Mouse (Mus musculus): ENCODE measurements around the gene Alpl.

Alpl gene

DNA sequence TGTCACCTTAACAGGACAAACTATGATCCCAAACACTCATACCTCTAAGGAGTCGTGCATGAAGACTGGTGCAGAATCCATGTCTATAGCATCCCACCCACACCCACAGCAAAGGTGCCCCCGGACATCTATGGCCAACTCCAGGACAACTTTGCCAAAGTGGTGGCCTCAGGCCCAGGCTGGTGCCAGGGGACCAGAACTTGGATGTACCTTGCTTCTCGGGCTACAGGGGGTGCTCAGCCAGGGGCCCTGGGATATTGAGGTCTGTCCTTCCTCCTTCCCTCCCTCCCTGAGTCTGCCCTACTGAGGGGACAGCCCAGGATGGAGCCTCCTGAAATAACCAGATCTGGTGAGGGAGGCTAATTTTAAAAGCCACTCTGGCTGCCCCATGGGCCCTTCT is 63.8 kb downstream of the Alpl start:
- no peak for DNase-seq

DNA sequence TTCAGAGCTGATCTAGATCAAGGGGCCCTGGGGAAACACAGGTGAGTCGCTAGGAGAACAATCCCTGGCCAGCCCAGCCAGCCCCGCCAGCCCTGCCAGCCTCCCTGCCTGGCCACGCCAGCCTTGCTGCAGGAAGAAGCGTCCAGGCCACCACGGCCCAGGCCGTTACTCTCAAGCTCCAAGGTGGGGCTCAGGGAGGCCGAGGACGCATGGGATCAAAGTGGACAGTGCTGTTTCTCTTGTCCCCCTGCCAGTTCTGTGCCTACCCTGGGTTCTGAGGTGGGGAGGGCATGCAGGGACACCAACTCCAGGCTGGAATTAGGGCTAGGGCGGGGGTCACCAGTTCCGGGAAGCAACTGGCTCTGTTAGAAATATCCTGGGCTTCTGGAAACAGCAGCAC is 64.3 kb downstream of the Alpl start:
- no peak for DNase-seq

DNA sequence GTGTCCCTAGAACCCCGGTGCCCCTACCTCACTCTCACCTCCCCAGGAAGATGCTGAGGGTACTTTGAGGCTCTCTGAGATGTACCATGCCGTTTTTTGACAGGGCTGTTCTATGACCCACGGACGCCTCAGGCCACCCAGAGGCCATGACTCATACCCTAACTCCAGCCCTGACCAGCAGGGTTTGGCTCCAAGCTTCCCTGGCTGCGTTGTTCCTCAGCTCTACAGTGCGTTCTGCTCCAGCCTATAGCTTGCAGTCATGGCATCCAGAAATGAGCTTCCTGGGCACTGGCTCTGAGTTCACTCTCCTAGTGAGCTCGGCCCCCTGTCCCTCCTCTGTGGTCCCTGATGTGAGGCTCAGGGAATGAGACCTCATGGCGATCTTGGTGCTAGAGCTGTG is 65.4 kb downstream of the Alpl start:
- DNase-seq, result no peak

DNA sequence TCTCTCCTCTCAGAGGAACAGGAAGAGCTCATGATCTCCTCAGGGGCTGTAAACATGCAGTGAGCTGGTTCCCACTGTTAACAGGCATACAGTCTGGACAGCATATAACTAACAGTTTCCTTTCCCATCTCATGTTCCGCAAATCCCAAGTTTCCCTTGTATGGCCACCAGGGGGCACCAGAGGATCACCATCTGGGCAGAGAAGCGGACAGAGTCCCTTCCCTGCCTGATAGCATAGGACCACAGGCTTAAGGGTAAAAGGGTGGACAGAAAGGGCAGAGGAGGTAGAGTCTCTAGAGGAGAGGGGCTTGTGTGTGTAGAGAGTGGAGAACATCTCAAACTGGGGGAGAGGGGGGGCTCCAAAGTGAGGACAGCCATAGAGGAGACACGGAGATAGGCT is 66.0 kb downstream of the Alpl start:
- DNase-seq, result peak; percentile 89

DNA sequence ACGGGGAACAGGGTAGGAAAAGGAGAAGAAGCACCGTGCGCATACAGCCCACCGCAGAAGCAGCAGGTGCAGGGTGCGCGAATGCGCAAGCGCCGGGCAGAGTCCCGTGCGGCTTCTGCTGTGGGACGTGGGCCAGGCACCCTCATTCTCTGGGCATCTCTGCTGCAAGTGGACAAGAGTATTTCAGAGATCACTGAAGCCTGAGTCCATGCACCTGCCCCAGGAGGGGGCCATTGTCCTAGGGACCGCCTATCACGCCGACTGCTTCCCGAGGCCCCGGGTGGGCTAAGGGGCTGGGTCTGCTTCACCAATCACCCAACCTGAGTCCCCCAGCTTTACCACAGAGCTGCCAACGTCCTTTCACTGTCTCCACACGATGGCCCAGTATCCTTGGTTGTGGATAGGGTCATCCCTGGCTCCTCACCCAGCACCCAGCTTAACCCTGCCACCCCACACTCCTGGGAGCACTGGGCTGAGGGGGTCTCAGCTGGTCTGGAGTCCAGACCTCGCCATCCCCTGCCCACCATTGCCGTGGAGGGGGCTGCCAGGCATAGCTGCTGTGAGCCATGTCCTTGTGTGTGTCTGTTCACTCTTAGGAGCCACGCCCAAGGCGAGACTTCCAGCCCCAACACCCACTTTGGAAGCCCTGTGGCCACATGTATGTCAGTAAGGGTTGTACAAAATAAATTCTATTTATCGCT is 66.9 kb downstream of the Alpl start:
- DNase-seq, result no peak

DNA sequence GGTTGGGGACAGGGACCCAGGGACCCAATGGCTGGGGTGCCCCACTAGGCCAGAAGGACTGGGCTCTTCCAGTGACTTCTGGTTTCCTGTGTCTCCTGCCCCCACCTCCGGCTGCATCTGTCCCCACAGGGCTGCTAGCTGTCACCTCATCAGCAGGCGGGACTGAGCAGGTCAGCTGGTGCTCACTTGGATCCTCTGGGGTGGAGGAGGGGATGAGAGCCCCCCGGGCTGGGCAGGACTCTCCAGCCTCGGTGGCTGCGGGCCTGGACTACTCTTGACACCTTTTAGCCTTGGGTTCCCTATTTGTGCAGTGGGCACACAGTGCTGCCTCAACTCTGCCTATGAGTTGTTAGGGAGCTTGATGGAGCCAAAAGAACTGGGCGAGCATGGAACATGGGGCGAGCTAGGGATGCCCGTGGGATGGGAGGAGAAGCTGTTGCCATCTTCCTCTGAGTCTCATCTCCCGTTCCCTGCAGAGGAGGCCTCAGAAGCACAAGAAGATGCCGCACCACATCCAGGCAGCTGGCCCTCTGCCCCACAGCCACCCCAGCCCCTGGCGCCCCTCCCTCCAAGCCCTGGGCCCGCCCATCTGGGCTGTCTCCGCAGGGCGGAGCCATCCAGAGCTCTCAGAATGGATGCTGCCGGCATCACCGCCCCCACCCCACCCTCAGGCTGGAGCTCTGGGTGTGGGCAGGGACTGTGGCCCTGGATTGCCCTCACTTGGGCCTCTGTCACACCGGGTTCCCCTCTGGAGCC is 67.6 kb downstream of the Alpl start:
- DNase-seq, result peak; percentile 75

DNA sequence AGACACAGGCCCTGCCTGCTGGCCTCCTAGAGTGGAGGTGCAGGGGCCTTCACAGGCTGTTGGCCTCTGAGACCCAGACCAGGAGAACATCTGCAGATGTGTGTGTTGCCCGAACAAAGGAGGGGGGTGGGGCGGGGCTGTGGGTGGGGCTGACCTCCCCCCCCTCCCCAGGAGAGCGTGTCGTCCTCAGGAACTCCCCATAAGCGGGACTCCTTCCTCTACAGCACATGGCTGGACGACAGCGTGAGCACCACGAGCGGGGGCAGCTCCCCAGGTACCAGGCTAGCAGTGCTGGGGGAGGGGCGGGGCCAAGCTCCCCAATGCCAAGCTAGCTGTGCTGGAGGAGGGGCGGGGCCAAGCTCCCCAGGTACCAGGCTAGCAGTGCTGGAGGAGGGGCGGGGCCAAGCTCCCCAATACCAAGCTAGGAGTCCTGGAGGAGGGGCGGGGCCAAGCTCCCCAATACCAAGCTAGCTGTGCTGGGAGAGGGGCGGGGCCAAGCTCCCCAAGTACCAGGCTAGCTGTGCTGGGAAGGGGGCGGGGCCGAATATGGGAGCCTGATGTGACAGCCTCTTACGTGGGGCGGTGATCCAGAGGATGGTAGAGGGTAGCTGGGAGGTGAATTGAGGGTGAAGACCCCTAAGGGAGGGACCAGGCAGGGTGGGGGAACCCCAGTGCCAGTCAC is 68.5 kb downstream of the Alpl start:
- peak; percentile 80 for DNase-seq

DNA sequence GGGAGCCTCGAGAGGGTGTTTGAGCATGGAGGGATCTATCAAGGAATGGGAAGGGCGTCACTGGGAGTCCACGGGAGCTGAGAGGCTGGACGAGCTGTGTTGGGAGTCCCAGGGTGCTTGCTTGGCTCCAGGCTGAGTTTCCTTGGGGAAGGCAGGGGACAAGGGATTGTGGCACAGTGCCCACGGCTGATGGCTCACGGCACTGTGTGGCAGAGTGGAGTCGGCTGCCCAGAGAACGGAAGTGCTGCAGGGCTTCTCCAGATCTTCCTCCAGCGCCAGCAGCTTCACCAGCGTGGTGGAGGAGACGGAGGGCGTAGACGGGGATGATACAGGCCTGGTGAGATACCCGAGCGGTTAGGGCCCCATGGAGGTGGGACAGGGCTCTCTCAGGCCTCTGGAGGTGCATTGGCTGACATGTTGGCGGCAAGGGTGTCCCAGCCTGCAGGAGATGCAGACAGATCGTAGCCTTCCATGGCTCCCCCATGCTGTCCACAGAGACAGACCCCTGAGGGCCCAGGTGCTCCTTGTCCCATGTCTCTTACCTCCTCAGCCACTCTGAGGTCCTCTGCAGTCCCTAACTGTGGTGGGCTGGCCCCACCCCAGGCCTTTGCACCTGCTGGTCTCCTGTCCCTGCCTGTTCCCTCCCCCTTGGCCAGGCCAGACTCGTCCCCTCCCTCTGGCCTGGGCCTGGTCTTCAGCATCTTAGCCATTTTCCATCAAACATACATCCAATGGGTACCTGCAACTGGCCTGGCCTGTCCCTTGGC is 69.3 kb downstream of the Alpl start:
- no peak for DNase-seq

DNA sequence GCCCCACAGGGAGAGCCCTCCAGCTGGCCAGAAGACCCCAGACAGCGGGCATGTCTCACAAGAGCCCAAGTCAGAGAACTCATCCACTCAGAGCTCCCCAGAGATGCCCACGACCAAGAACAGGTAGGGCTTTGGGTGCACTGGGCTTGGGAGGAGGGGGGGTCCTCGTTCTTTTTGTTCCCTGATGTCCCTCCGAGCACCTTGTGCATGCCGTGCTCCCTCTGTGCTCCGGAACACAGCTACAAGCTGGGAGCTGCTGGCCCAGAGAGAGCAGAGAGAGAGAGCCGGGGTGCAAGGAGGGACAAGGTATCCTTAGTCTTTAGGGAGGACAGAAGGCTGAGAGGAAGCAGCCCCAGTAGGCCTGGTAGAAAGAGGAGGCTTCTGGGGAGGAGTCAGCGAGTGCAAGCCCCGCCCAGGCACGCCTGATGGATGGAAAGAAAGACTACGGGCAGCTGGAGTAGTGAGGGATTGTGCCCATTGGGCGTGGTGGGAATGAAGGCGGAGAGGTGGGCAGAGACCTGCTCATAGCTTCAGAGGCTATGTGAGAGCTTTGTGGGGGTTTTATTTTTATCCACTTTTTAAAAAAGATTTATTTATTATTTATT is 70.5 kb downstream of the Alpl start:
- DNase-seq, result no peak

DNA sequence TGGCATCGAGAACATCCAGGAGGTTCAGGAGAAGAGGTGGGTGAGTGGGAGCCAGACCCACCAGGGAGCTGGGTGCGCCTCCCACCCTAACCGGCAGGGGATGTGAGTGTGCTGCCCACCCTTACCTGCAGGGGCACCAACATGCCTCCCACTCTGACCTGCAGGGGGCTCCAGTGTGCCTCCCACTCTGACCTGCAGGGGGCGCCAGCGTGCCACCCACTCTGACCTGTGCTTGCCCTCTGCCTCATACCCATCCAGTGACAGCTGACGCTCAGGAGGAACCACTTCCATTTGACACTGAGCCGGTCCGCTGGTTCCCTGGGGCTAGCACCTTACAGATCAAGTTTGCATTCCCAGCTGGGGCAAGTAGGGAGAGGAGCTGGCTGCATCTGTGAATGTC is 71.4 kb downstream of the Alpl start:
- no peak for DNase-seq

DNA sequence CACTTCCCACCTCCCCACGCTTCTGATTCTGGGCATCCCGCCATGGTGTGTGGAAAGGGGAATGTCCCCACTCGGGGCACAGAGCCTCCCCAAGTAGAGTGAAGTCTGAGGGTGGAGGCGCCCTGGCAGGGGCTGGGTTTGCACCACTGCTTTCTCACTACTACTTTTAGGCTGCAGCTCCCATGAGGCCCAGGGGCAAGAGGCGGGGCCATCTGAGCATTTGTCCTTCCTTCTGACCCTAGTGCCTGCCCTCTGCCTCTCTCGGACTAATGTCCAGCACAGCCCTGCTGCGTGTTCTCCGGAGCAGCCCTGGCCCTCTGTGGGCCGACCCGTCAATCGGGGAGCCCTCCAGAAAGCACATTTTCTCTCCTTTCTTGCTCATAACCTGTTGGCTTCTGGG is 72.0 kb downstream of the Alpl start:
- DNase-seq, result no peak

DNA sequence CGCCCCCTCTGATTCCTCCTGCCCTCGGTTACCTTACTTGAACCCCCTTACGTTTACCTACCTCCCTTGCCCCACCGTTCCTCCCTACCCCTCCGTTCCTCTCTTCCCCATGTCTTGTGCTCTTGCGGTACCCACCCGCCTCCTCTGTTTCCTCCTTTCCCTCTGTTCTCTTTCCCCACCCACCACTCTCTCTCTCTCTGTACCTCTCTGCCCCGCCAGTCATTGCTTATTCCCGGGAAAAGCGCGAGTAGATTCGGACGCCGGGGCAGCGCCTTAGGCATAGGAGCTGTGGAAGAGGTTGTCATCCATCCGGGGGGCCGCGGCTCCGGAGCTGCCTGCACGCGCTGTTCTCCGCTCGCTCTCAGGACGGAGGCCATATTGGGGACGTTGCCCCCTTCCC is 72.7 kb downstream of the Alpl start:
- no peak for DNase-seq

DNA sequence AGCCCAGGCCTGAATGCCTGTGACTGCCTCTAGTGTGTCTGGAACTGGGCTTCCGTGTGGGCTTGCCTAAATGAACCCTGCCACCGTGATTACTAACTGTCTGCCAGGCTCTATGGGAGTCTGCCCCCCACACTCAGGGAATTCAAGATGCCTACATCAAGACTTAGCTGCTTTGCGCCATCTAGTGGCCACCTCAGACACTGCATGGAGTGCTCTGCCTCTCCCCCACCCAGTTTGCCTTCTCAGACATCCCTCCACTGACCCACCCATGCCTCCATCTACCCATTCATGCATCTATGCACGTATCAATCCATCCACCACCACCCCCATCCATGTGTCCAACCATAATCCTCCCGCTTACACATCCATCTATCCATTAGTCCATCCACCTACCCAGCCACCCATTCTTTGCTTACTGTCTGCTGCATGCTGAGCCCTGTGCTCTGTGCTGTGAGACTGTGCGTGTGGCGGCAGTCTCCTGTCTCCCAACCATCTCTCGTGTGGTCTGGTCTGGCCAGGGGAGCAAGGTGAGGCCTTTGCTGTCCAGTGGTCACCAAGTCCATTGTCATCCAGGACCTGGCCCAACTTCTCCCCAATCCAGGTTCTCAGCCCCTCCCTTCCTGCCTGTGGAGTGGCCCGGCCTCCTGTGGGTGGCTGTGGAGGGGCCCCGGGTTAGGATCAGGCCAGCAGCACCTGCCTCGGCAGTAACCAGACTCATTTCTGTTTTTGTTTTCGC is 73.3 kb downstream of the Alpl start:
- peak; percentile 86 for DNase-seq

DNA sequence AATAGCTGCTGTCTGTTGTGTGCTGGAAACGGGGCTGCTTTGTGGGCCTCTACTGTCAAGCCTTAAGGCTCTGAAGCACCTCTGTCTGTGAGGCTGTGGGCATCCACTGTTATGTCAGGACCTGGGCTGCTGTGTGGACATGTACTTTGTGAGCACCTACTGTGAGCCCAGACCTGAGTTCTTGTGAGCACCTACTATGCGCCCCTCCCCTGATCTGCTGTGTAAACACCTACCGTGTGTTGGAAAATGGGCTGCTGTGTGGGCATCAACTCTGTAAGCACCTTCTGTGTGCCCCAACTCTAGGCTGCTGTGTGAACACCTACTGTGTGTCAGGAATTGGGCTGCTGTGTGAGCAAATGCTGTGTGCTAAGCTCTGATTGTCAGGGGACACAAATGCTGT is 74.0 kb downstream of the Alpl start:
- no peak for DNase-seq

DNA sequence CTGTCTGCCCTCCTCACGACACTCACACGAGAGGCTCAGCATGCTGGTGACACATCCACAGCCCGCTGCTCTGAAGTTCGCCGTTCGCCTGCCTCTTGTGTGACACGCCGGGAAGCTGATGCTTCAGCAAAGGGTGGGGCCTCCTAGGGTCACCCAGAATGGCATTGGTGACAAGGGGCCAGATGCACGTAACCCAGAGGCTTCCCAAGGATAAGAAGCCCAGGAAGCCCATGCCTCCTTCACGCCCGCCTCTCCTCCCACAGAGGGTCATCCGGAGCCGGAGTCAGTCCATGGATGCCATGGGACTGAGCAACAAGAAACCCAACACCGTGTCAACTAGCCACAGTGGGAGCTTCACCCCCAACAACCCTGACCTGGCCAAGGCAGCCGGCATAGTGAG is 74.6 kb downstream of the Alpl start:
- no peak for DNase-seq

DNA sequence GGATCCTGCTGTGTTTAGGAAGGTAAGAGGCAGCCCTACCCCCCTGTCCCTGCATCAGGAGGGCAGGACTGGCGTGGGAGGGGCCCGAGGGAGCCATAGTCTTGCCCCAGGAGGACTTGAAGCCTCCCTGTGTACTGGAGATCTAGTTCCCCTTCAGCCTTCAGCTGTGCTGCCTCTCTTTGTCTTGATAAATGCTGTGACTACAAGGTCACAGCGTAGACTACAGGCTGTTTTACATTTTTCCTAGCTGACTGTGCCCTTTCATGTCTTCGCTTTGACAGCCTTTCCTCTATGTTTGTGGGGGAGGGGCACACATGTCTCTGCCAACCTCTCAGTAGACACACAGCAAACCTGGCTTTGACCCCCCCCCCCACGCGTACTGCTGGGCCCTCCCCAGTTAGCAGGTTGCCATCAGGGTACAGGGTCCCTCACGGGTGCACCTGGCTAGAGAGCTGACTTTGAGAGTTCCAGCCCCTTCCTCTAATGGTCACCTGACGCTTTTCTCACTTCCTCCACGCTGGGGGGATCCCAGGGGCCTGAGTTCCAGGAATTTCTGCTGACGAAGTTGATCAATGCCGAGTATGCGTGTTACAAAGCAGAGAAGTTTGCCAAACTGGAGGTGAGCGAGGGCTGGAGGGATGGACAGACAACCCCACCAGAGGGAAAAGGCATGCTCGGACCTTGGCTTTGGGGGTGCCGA is 76.7 kb downstream of the Alpl start:
- DNase-seq, result peak; percentile 66

DNA sequence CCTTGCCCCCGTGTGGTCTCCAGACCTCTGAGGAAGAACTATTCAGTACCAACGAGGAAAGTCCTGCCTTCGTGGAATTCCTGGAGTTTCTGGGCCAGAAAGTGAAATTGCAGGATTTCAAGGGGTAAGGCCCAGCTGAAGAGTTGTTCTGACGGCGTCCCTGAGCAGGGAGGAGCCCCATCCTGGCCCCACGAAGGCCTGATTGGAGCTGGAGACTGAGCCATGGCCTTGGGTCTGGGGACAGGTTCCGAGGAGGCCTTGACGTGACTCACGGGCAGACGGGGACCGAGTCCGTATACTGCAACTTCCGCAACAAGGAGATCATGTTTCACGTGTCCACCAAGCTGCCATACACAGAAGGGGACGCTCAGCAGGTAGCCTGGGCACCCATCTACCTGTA is 78.5 kb downstream of the Alpl start:
- no peak for DNase-seq

DNA sequence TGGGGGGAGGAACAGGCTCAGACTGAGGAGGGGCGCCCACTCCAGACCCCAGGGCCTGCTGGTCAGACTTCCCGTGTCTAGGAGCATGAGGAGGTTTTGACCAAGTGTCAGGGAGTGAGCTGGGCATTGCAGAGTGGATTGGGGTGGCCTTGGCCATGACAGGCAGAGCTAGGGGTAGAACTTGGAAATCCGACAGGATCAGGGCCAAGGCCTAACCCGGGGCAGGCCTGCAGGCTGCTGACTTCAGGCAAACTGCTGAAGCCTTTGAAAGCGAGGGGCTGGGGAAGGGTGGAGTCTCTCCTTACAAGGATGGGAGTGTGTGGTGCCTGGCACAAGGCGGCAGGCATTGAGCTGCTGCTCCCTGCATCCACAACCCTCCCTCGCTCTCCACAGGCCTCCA is 79.2 kb downstream of the Alpl start:
- no peak for DNase-seq

DNA sequence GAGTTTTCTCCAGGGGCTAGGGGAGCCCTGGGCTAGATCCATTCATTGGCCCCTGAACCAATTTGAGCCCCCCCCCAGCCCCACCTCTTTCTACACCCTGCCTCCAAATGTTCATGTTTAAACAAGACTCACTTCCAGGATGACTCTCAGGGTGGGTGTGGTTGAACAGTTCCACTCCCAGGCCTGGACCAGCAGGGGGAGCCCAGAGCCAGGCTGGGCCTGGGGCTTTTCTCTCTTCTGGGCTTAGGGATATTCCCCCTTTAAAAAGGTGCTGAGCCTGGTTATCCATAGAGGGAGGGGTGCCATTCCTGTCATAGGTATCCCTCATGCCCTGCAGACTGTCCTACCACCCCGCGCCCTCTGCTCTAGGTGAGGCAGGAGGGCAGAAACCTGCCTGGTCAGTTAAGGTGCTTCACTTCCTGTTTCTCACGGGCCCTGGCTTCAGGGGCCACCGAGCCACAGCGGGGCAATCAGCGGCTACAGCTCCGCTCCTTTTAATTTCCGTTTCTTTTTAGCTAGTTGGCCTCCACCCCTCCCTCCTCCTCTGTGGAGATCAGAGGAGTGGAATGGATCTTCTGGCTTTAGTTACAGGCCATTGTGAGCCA is 82.1 kb downstream of the Alpl start:
- no peak for DNase-seq

DNA sequence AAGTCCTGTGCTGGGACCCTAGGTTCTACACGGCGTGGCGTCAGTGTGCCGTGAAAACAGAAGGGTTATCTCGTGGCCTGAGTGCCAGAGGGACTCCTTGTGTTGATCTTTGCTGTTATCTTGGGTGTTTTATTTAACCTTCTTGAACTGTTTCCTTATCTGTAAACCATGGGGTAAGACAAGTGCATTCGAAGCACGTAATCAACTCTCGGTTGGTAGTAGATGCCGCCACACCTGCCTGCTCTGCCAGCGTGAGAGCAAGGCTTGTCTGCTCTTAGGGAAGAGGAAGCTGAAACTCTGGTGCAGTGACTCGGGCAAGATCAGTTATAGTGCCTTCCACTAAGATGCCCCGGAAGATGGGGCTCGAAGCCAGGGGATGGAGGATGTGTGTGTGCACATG is 83.2 kb downstream of the Alpl start:
- DNase-seq, result no peak

All from embryo, embryonic 11 days (tissue).